Mouse (Mus musculus): ENCODE results near the gene Kctd10. TPM values are rescaled to one million over a fixed set of nuclear protein-coding genes. Genes with fewer than 3 reads are reported as not detected.

Kctd10 gene
- polyA plus RNA-seq, 1 experiment from 2014 or later, result 108 TPM

DNA sequence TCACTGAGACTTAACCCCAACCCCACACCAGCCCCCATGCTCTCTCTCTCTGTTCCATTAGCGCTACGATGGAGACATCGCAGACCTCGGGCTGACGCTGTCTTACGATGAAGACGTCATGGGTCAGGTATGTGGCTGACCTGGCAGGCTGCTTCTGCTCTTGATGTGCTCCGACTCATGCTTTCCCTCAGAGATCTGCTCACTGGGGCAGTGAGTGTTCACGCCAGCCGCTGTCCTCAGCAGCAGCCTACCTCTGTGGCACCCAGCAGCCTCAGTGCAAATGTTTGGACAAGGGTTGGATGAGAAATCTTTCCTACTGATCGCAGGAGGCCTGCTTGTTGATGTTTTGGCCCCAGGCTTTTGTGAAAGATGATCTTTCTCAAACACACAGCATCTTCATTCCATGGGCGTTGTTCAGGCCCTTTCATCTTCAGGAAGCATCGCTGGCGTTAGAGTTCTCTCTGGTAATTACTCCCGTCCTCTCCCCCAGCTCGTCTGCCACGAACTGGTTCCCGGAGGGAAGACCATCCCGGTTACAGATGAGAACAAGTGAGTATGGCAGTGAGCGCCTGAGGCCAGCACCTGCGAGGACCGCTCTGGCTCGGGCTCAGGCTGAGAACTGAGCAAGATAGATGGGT is 32.2 kb upstream of the Kctd10 start:
- ATAC-seq (ENCODE audit: insufficient number of reproducible peaks, low FRiP score), result no peak
- Histone ChIP-seq H3K4me1 (replicated peaks) (peaks cover 22% of the 10 kb centered on the region), H3K4me3 (no peak overlapping the region), H3K36me3 (peaks cover 90% of the 10 kb centered on the region), H3K4me2 (no peak overlapping the region), H3K9me3 (replicated peaks) (no peaks in the 10 kb centered on the region), H3K27ac (ENCODE audit: poor library complexity, severe bottlenecking) (0 out of 2 replicates have a peak overlapping the region, but pooled peaks have one; percentile 37), H3K9ac (no peak overlapping the region), H3K27me3 (replicated peaks) (no peaks in the 10 kb centered on the region)
- WGBS, result 74% methylated on average over 23 of the region's 23 CpGs

- H3K4me3 ChIP-seq, result no peak overlapping the region
- no peaks in the 10 kb centered on the region for H3K9me3 ChIP-seq (replicated peaks)
- H3K27ac ChIP-seq (ENCODE audit: poor library complexity, severe bottlenecking), result no peak overlapping the region
- 89% methylated on average over 13 of the region's 13 CpGs for WGBS
- no peak for ATAC-seq (ENCODE audit: insufficient number of reproducible peaks, low FRiP score)
- no peak overlapping the region for H3K9ac ChIP-seq
- H3K4me1 ChIP-seq (replicated peaks), result peaks cover 19% of the 10 kb centered on the region
- no peaks in the 10 kb centered on the region for H3K27me3 ChIP-seq (replicated peaks)
- peaks cover 90% of the 10 kb centered on the region for H3K36me3 ChIP-seq
- H3K4me2 ChIP-seq, result no peak overlapping the region
Measured at GRCm38 (mm10) chr5:114410429-114410828, 30.1 kb upstream of the Kctd10 start.

- Histone ChIP-seq H3K4me2 (no peak overlapping the region), H3K27me3 (replicated peaks) (no peaks in the 10 kb centered on the region), H3K9me3 (replicated peaks) (no peaks in the 10 kb centered on the region), H3K4me1 (replicated peaks) (peaks cover 17% of the 10 kb centered on the region), H3K9ac (no peak overlapping the region), H3K4me3 (no peak overlapping the region), H3K27ac (ENCODE audit: poor library complexity, severe bottlenecking) (no peak overlapping the region), H3K36me3 (peaks cover 93% of the 10 kb centered on the region)
- ATAC-seq (ENCODE audit: insufficient number of reproducible peaks, low FRiP score), result no peak
- 90% methylated on average over 11 of the region's 11 CpGs for WGBS
Measured at GRCm38 (mm10) chr5:114408846-114409245, 28.5 kb upstream of the Kctd10 start.

DNA sequence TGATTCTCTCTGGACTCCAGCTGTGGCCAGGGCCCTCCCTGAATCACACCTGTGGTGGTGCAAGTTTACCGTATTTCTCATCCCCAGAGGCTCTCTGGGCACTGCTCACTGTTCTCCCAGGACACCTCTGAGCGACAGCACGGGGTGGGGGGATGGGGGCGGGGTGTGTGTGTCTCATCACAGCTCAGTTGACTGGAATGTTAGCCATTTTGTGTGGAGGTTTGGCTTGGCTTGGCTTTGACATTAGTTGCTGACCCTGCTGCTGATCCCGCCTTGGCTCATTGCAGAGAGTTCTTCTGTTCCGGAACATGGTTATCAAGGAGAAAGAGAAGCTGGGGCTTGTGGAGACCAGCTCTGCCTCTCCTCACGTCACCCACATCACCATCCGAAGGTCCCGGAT is 27.5 kb upstream of the Kctd10 start:
- WGBS, result 85% methylated on average over 9 of the region's 9 CpGs
- no peak overlapping the region for H3K9ac ChIP-seq
- ATAC-seq (ENCODE audit: insufficient number of reproducible peaks, low FRiP score), result no peak

GRCm38 (mm10) chr5:114407269-114407668 is 27.0 kb upstream of the Kctd10 start:
- Histone ChIP-seq H3K27me3 (replicated peaks) (no peaks in the 10 kb centered on the region), H3K9me3 (replicated peaks) (no peaks in the 10 kb centered on the region), H3K36me3 (peaks cover 100% of the 10 kb centered on the region), H3K4me3 (no peak overlapping the region), H3K4me2 (no peak overlapping the region), H3K9ac (no peak overlapping the region), H3K4me1 (replicated peaks) (peaks cover 1% of the 10 kb centered on the region), H3K27ac (ENCODE audit: poor library complexity, severe bottlenecking) (no peak overlapping the region)
- no peak for ATAC-seq (ENCODE audit: insufficient number of reproducible peaks, low FRiP score)
- 90% methylated on average over 10 of the region's 10 CpGs for WGBS

More for the DNA sequence above, 27.5 kb upstream of the Kctd10 start:
- Histone ChIP-seq H3K4me1 (replicated peaks) (peaks cover 7% of the 10 kb centered on the region), H3K9me3 (replicated peaks) (no peaks in the 10 kb centered on the region), H3K4me3 (no peak overlapping the region), H3K4me2 (no peak overlapping the region), H3K36me3 (peaks cover 100% of the 10 kb centered on the region), H3K27ac (ENCODE audit: poor library complexity, severe bottlenecking) (no peak overlapping the region), H3K27me3 (replicated peaks) (no peaks in the 10 kb centered on the region)

DNA sequence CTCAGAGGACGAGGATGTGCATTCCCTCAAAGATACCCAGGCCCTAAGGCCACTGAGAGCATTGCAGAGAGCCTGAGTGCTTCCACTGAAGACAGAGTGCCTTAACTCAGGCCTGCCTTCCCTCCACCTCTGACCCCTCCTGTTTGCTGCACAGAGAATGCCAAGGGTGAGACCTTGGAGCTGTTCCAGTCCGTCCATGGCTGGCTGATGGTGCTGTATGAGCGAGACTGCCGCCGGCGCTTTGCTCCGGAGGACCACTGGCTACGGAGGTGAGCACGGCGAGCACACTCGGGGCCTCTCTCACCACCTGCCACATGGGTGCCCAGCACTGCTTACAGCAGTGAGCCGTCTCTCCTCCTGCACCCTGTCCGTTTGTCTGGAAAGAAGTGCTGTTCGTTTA is 26.3 kb upstream of the Kctd10 start:
- H3K36me3 ChIP-seq, result peaks cover 100% of the 10 kb centered on the region
- no peaks in the 10 kb centered on the region for H3K27me3 ChIP-seq (replicated peaks)
- H3K9ac ChIP-seq, result no peak overlapping the region
- ATAC-seq (ENCODE audit: insufficient number of reproducible peaks, low FRiP score), result no peak
- 88% methylated on average over 14 of the region's 14 CpGs for WGBS
- H3K4me2 ChIP-seq, result no peak overlapping the region
- no peaks in the 10 kb centered on the region for H3K4me1 ChIP-seq (replicated peaks)
- no peaks in the 10 kb centered on the region for H3K9me3 ChIP-seq (replicated peaks)
- H3K27ac ChIP-seq (ENCODE audit: poor library complexity, severe bottlenecking), result no peak overlapping the region
- H3K4me3 ChIP-seq, result no peak overlapping the region

- Histone ChIP-seq H3K9ac (no peak overlapping the region), H3K4me3 (no peak overlapping the region), H3K27ac (ENCODE audit: poor library complexity, severe bottlenecking) (no peak overlapping the region), H3K4me1 (replicated peaks) (no peaks in the 10 kb centered on the region), H3K27me3 (replicated peaks) (no peaks in the 10 kb centered on the region), H3K36me3 (peaks cover 97% of the 10 kb centered on the region), H3K9me3 (replicated peaks) (no peaks in the 10 kb centered on the region), H3K4me2 (no peak overlapping the region)
- no peak for ATAC-seq (ENCODE audit: insufficient number of reproducible peaks, low FRiP score)
- WGBS, result 80% methylated on average over 9 of the region's 9 CpGs
Measured at GRCm38 (mm10) chr5:114393169-114393568, 12.9 kb upstream of the Kctd10 start.

GRCm38 (mm10) chr5:114384448-114384847 is 4.1 kb upstream of the Kctd10 start:
- Histone ChIP-seq H3K9ac (no peak overlapping the region), H3K4me2 (no peak overlapping the region), H3K36me3 (peaks cover 52% of the 10 kb centered on the region), H3K27ac (ENCODE audit: poor library complexity, severe bottlenecking) (no peak overlapping the region), H3K27me3 (replicated peaks) (no peaks in the 10 kb centered on the region), H3K4me3 (no peak overlapping the region), H3K4me1 (replicated peaks) (peaks cover 17% of the 10 kb centered on the region), H3K9me3 (replicated peaks) (no peaks in the 10 kb centered on the region)
- WGBS, result 89% methylated on average over 8 of the region's 8 CpGs
- no peak for ATAC-seq (ENCODE audit: insufficient number of reproducible peaks, low FRiP score)

DNA sequence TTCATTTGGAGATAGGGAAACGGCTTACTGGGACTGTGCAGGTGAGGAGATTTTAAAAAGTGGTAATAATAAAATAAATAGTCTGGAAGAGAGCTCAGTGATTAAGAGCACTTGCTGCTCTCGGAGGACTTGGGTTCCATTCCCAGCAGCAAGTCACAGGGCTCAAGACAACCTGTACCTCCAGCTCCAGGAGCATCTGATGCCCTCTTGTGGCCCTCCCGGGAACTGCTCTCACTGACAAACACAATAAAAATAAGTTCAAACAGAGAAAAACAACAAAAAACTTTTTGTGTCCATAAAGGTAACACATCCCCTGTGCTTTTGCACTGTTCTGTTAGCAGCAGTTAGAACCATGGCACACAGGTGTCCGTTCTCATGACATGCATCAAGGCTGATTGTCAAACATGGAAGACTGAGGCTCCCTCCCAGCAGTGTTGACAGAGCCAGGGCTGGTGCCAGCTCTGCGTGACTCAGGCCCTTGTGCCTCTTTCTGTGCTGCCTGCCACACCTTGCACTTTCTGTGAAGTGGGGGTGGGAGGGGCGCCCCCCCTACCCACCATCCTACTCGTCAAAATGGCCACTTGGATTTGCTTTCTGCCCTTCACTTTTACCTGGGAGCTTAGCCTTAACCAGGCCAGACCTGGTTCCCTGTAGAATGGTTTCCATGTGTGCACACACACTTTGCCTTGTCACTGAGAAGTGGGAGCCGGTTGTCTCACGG is 3.0 kb upstream of the Kctd10 start:
- Histone ChIP-seq H3K9ac (no peak overlapping the region), H3K27me3 (replicated peaks) (no peaks in the 10 kb centered on the region), H3K9me3 (replicated peaks) (no peaks in the 10 kb centered on the region), H3K4me2 (no peak overlapping the region), H3K4me3 (no peak overlapping the region), H3K4me1 (replicated peaks) (peaks cover 28% of the 10 kb centered on the region), H3K36me3 (peaks cover 41% of the 10 kb centered on the region), H3K27ac (ENCODE audit: poor library complexity, severe bottlenecking) (no peak overlapping the region)
- WGBS, result 78% methylated on average over 9 of the region's 9 CpGs
- ATAC-seq (ENCODE audit: insufficient number of reproducible peaks, low FRiP score), result no peak

GRCm38 (mm10) chr5:114381013-114381351 is 674 bp upstream of the Kctd10 start:
- H3K4me3 ChIP-seq, result peak overlapping the region; percentile 94
- H3K27me3 ChIP-seq (replicated peaks), result no peaks in the 10 kb centered on the region
- peak overlapping the region; percentile 91 for H3K9ac ChIP-seq
- H3K27ac ChIP-seq (ENCODE audit: poor library complexity, severe bottlenecking), result peak overlapping the region; percentile 88
- peaks cover 51% of the 10 kb centered on the region for H3K4me1 ChIP-seq (replicated peaks)
- H3K36me3 ChIP-seq, result peaks cover 19% of the 10 kb centered on the region
- H3K9me3 ChIP-seq (replicated peaks), result no peaks in the 10 kb centered on the region
- peak overlapping the region; percentile 87 for H3K4me2 ChIP-seq
- ATAC-seq (ENCODE audit: insufficient number of reproducible peaks, low FRiP score), result peak; percentile 8; the same call in 1 of the 2 replicates
- under 1% methylated on average over 18 of the region's 18 CpGs for WGBS

GRCm38 (mm10) chr5:114379763-114380162 is 545 bp downstream of the Kctd10 start:
- Histone ChIP-seq H3K4me3 (peak overlapping the region; percentile 94), H3K27ac (ENCODE audit: poor library complexity, severe bottlenecking) (peak overlapping the region; percentile 88), H3K4me1 (replicated peaks) (peaks cover 63% of the 10 kb centered on the region), H3K9ac (peak overlapping the region; percentile 91), H3K27me3 (replicated peaks) (no peaks in the 10 kb centered on the region), H3K9me3 (replicated peaks) (no peaks in the 10 kb centered on the region), H3K36me3 (peaks cover 20% of the 10 kb centered on the region), H3K4me2 (peak overlapping the region; percentile 87)
- 1% methylated on average over 20 of the region's 20 CpGs for WGBS
- peak; percentile 22; the same call in 1 of the 2 replicates for ATAC-seq (ENCODE audit: insufficient number of reproducible peaks, low FRiP score)
